Mouse (Mus musculus): ENCODE measurements around the gene Ankrd33.

DNA sequence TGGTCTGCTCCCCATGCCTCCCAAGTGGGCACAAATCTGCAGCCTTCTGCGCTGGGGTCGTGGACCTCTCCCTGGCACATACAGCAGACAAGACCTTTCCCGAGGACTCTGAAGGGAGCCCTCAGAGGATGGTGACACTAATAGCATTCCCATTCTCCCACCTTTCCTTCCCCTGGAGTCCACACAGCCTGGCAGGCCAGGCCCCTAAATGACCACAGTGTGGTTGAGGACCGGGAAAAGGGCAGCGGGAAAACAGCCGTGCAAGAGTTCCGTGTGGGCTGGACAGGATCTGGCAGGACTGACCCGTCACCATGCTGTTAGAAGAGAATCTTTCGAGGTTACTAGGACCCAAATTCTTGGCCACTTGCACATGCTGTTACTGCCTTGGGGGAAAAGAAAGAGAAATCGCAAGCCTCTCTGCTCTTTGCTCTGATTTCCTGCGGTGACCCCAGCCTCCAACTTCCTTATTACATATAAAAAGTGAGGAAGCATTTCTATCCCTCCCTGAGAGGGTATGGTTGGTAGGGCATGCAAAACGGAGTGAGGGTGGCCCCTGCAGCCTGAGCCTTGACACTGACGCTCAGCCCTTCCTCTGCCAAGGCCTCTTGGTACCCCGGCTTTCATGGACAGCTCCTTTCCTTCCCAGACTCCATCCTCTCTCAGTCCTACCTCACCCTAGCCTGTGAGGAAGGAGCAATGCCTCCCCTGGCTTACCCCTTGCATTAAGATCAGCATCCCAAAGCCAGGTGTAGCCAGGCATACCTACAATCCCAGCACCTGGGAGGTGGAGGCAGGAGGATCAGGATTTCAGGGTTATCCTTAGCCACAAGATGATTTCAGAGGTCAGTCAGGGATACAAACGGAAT, 30.8 kb downstream of the Ankrd33 start:
- TF ChIP-seq CTCF (IDR thresholded peaks at IDR 0.05; ENCODE audit: low read depth, low read length): no peak
- TF ChIP-seq POLR2A (IDR thresholded peaks at IDR 0.05; ENCODE audit: extremely low read depth, insufficient read depth, low read length): no peak
